Mouse (Mus musculus): ENCODE measurements around the gene Serpini2. TPM values are rescaled to one million over a fixed set of nuclear protein-coding genes. Genes with fewer than 3 reads are reported as not detected.
"Not testable (repeated sequence)": the region's sequence is repeated elsewhere in the genome, so short reads cannot be mapped to it uniquely, and the experiment has no call there.

The Serpini2 gene
- polyA plus RNA-seq (2016; fragmentation: Nextera tagmentation; extraction: Ambion mirVana), result not detected in 2 replicates

- no peak within 1 kb of the TSS for H3K4me3 ChIP-seq (replicated peaks)
- ATAC-seq (ENCODE audit: low FRiP score), result no peak
- no peak within 1 kb of the TSS for H3K27ac ChIP-seq
- H3K27me3 ChIP-seq, result no peaks in the 10 kb centered on the region
- H3K9ac ChIP-seq, result no peak within 1 kb of the TSS
- H3K9me3 ChIP-seq, result no peaks in the 10 kb centered on the region
- H3K4me2 ChIP-seq, result no peak within 1 kb of the TSS
- no peaks in the 10 kb centered on the region for H3K36me3 ChIP-seq (replicated peaks)
- H3K4me1 ChIP-seq, result no peaks in the 10 kb centered on the region
- 89% methylated on average over 2 of the region's 2 CpGs for WGBS
Observed at GRCm38 (mm10) chr3:75269978-75270377, at the start of gene Serpini2. Gene Serpini2, minus strand, starts transcription at chr3:75270078.

- Histone ChIP-seq H3K9ac (no peak overlapping the region), H3K27me3 (no peaks in the 10 kb centered on the region), H3K4me1 (no peaks in the 10 kb centered on the region), H3K36me3 (replicated peaks) (no peaks in the 10 kb centered on the region), H3K27ac (no peak overlapping the region), H3K4me3 (replicated peaks) (no peak overlapping the region), H3K9me3 (no peaks in the 10 kb centered on the region), H3K4me2 (no peak overlapping the region)
- WGBS, result 86% methylated on average over 4 of the region's 4 CpGs
- ATAC-seq (ENCODE audit: low FRiP score), result no peak
Observed at GRCm38 (mm10) chr3:75308861-75309260, 39.0 kb upstream of the Serpini2 start.

GRCm38 (mm10) chr3:75308228-75308627 lies 38.4 kb upstream of the Serpini2 start:
- no peak overlapping the region for H3K4me3 ChIP-seq (replicated peaks)
- 80% methylated on average over 3 of the region's 3 CpGs for WGBS
- no peak overlapping the region for H3K9ac ChIP-seq
- no peak overlapping the region for H3K27ac ChIP-seq
- ATAC-seq (ENCODE audit: low FRiP score), result no peak
- no peak overlapping the region for H3K4me2 ChIP-seq
- H3K9me3 ChIP-seq, result no peaks in the 10 kb centered on the region
- no peaks in the 10 kb centered on the region for H3K4me1 ChIP-seq
- no peaks in the 10 kb centered on the region for H3K27me3 ChIP-seq
- no peaks in the 10 kb centered on the region for H3K36me3 ChIP-seq (replicated peaks)

GRCm38 (mm10) chr3:75305584-75305983 lies 35.7 kb upstream of the Serpini2 start:
- Histone ChIP-seq H3K4me2 (no peak overlapping the region), H3K4me3 (replicated peaks) (no peak overlapping the region), H3K36me3 (replicated peaks) (no peaks in the 10 kb centered on the region), H3K9ac (no peak overlapping the region), H3K4me1 (no peaks in the 10 kb centered on the region), H3K9me3 (no peaks in the 10 kb centered on the region), H3K27me3 (no peaks in the 10 kb centered on the region), H3K27ac (no peak overlapping the region)
- ATAC-seq (ENCODE audit: low FRiP score), result no peak
- WGBS, result 96% methylated on average over 3 of the region's 3 CpGs

GRCm38 (mm10) chr3:75304621-75305020 lies 34.7 kb upstream of the Serpini2 start:
- no peak for ATAC-seq (ENCODE audit: low FRiP score)
- WGBS, result 93% methylated on average over 5 of the region's 5 CpGs
- Histone ChIP-seq H3K9ac (no peak overlapping the region), H3K4me1 (no peaks in the 10 kb centered on the region), H3K9me3 (no peaks in the 10 kb centered on the region), H3K4me3 (replicated peaks) (no peak overlapping the region), H3K27ac (no peak overlapping the region), H3K27me3 (no peaks in the 10 kb centered on the region), H3K36me3 (replicated peaks) (no peaks in the 10 kb centered on the region), H3K4me2 (no peak overlapping the region)

- Histone ChIP-seq H3K4me1 (peaks cover 9% of the 10 kb centered on the region; the same call in 1 of the 2 replicates), H3K9ac (no peak overlapping the region), H3K9me3 (no peaks in the 10 kb centered on the region), H3K4me3 (replicated peaks) (no peak overlapping the region), H3K36me3 (replicated peaks) (no peaks in the 10 kb centered on the region), H3K4me2 (no peak overlapping the region), H3K27me3 (no peaks in the 10 kb centered on the region), H3K27ac (no peak overlapping the region)
- ATAC-seq (ENCODE audit: low FRiP score), result no peak
- 95% methylated on average over 2 of the region's 2 CpGs for WGBS
Observed at GRCm38 (mm10) chr3:75301072-75301471, 31.2 kb upstream of the Serpini2 start.

- H3K27me3 ChIP-seq; H3K9me3 ChIP-seq; H3K9ac ChIP-seq; H3K4me2 ChIP-seq; H3K4me3 ChIP-seq (replicated peaks); H3K36me3 ChIP-seq (replicated peaks); ATAC-seq (ENCODE audit: low FRiP score); H3K4me1 ChIP-seq; H3K27ac ChIP-seq: not testable (repeated sequence)
- 85% methylated on average over 1 of the region's 1 CpGs for WGBS
Observed at GRCm38 (mm10) chr3:75299464-75299863, 29.6 kb upstream of the Serpini2 start.

- Histone ChIP-seq H3K9me3 (no peaks in the 10 kb centered on the region), H3K9ac (no peak overlapping the region), H3K27ac (no peak overlapping the region), H3K36me3 (replicated peaks) (no peaks in the 10 kb centered on the region), H3K27me3 (no peaks in the 10 kb centered on the region), H3K4me3 (replicated peaks) (no peak overlapping the region), H3K4me1 (peaks cover 9% of the 10 kb centered on the region; the same call in 1 of the 2 replicates), H3K4me2 (no peak overlapping the region)
- WGBS, result 53% methylated on average over 3 of the region's 3 CpGs
- no peak for ATAC-seq (ENCODE audit: low FRiP score)
Observed at GRCm38 (mm10) chr3:75297758-75298111, 27.9 kb upstream of the Serpini2 start.

- peak; percentile 23; the same call in 1 of the 2 replicates for ATAC-seq (ENCODE audit: low FRiP score)
- Histone ChIP-seq H3K4me1 (peaks cover 9% of the 10 kb centered on the region; the same call in 1 of the 2 replicates), H3K27ac (no peak overlapping the region), H3K36me3 (replicated peaks) (no peaks in the 10 kb centered on the region), H3K9ac (no peak overlapping the region), H3K9me3 (no peaks in the 10 kb centered on the region), H3K4me3 (replicated peaks) (no peak overlapping the region), H3K27me3 (no peaks in the 10 kb centered on the region), H3K4me2 (no peak overlapping the region)
- 54% methylated on average over 2 of the region's 2 CpGs for WGBS
Observed at GRCm38 (mm10) chr3:75297026-75297757, 27.3 kb upstream of the Serpini2 start.

- no peak overlapping the region for H3K4me3 ChIP-seq (replicated peaks)
- H3K27me3 ChIP-seq, result no peaks in the 10 kb centered on the region
- no peaks in the 10 kb centered on the region for H3K36me3 ChIP-seq (replicated peaks)
- no peak overlapping the region for H3K9ac ChIP-seq
- H3K9me3 ChIP-seq, result no peaks in the 10 kb centered on the region
- H3K27ac ChIP-seq, result no peak overlapping the region
- ATAC-seq (ENCODE audit: low FRiP score), result no peak
- WGBS, result 91% methylated on average over 2 of the region's 2 CpGs
- H3K4me1 ChIP-seq, result peaks cover 9% of the 10 kb centered on the region; the same call in 1 of the 2 replicates
- H3K4me2 ChIP-seq, result no peak overlapping the region
Observed at GRCm38 (mm10) chr3:75293243-75293642, 23.4 kb upstream of the Serpini2 start.

- no peak for ATAC-seq (ENCODE audit: low FRiP score)
- Histone ChIP-seq H3K9me3 (no peaks in the 10 kb centered on the region), H3K4me1 (0 out of 2 replicates have a peak, but pooled peaks cover 4% of the 10 kb centered on the region), H3K27ac (no peak overlapping the region), H3K4me2 (no peak overlapping the region), H3K9ac (no peak overlapping the region), H3K27me3 (no peaks in the 10 kb centered on the region), H3K36me3 (replicated peaks) (no peaks in the 10 kb centered on the region), H3K4me3 (replicated peaks) (no peak overlapping the region)
- 87% methylated on average over 4 of the region's 4 CpGs for WGBS
Observed at GRCm38 (mm10) chr3:75277455-75277854, 7.6 kb upstream of the Serpini2 start.

- H3K9ac ChIP-seq, result no peak overlapping the region
- ATAC-seq (ENCODE audit: low FRiP score), result no peak
- H3K9me3 ChIP-seq, result no peaks in the 10 kb centered on the region
- WGBS, result 88% methylated on average over 3 of the region's 3 CpGs
- H3K27ac ChIP-seq, result no peak overlapping the region
- no peak overlapping the region for H3K4me3 ChIP-seq (replicated peaks)
- H3K4me1 ChIP-seq, result 0 out of 2 replicates have a peak, but pooled peaks cover 4% of the 10 kb centered on the region
- no peak overlapping the region for H3K4me2 ChIP-seq
- H3K27me3 ChIP-seq, result no peaks in the 10 kb centered on the region
- H3K36me3 ChIP-seq (replicated peaks), result no peaks in the 10 kb centered on the region
Observed at GRCm38 (mm10) chr3:75276522-75276921, 6.6 kb upstream of the Serpini2 start.

- no peaks in the 10 kb centered on the region for H3K36me3 ChIP-seq (replicated peaks)
- no peak overlapping the region for H3K4me3 ChIP-seq (replicated peaks)
- no peaks in the 10 kb centered on the region for H3K27me3 ChIP-seq
- H3K4me1 ChIP-seq, result 0 out of 2 replicates have a peak, but pooled peaks cover 4% of the 10 kb centered on the region
- ATAC-seq (ENCODE audit: low FRiP score), result no peak
- no peak overlapping the region for H3K27ac ChIP-seq
- no peaks in the 10 kb centered on the region for H3K9me3 ChIP-seq
- no peak overlapping the region for H3K4me2 ChIP-seq
- no peak overlapping the region for H3K9ac ChIP-seq
Observed at GRCm38 (mm10) chr3:75275127-75275526, 5.2 kb upstream of the Serpini2 start.
